Mouse (Mus musculus) kidney, embryonic 15.5 days (tissue): ENCODE measurements around the gene Ubn1. TPM values are rescaled to one million over a fixed set of nuclear protein-coding genes. Genes with fewer than 3 reads are reported as not detected.

Experiments used
- ATAC-seq: fragments of 200-750 bp; cut with Nextera tagmentation; replicated peaks from 2 replicates; pipeline ENCODE4 v1.8.0; 2017; ENCODE audit warnings: moderate TSS enrichment; ENCODE audit not compliant: low FRiP score
- H3K27ac ChIP-seq: fragments of 300-500 bp; sonication (generic); 2 replicates; pipeline ENCODE4 v1.5.1; 2015; ENCODE audit warnings: mild to moderate bottlenecking, inconsistent platforms
- H3K27me3 ChIP-seq: fragments of 300-500 bp; sonication (generic); 2 replicates; pipeline ENCODE4 v1.6.1; 2015; ENCODE audit warnings: inconsistent platforms
- H3K36me3 ChIP-seq: fragments of 300-500 bp; sonication (generic); 2 replicates; pipeline ENCODE4 v1.6.1; 2015; ENCODE audit warnings: inconsistent platforms
- H3K4me1 ChIP-seq: fragments of 300-500 bp; sonication (generic); 2 replicates; pipeline ENCODE4 v1.6.1; 2015; ENCODE audit warnings: inconsistent platforms
- H3K4me2 ChIP-seq: fragments of 300-500 bp; sonication (generic); 2 replicates; pipeline ENCODE4 v1.6.1; 2015; ENCODE audit warnings: moderate library complexity, mild to moderate bottlenecking, inconsistent platforms
- H3K4me3 ChIP-seq: fragments of 300-500 bp; sonication (generic); replicated peaks from 2 replicates; pipeline ENCODE4 v1.5.1; 2015; ENCODE audit warnings: mild to moderate bottlenecking, inconsistent platforms
- H3K9ac ChIP-seq: fragments of 300-500 bp; sonication (generic); 2 replicates; pipeline ENCODE4 v1.6.1; 2015; ENCODE audit warnings: mild to moderate bottlenecking, inconsistent platforms
- H3K9me3 ChIP-seq: fragments of 300-500 bp; sonication (generic); replicated peaks from 2 replicates; pipeline ENCODE4 v1.6.1; 2016; ENCODE audit warnings: inconsistent platforms
- WGBS: fragments of 180-500 bp; shearing (Covaris S2); methylation state at CpG from one replicate; pipeline ENCODE4 v1.1.7; 2015; ENCODE audit warnings: mixed read lengths; 5-methylcytosine and 5-hydroxymethylcytosine counted together
- polyA plus RNA-seq: library from polyadenylated mRNA; unstranded; fragments of >200 nt; fragmentation: Nextera tagmentation; extraction: Ambion mirVana; gene quantifications from 2 replicates; pipeline ENCODE4 v1.2.1, GENCODE M21; 2015

The Ubn1 gene
- polyA plus RNA-seq, 1 experiment from 2014 or later = 19.9 TPM

GRCm38 (mm10) chr16:5130766-5131165 lies 80.9 kb downstream of the Ubn1 start:
- no peak for ATAC-seq

GRCm38 (mm10) chr16:5131251-5131922 lies 81.5 kb downstream of the Ubn1 start:
- H3K9me3 ChIP-seq = no peaks in the 10 kb centered on the region
- H3K4me3 ChIP-seq = peak overlapping the region; percentile 46
- no peaks in the 10 kb centered on the region for H3K36me3 ChIP-seq
- peak overlapping the region; percentile 73 for H3K4me2 ChIP-seq
- WGBS = 2% methylated on average over 25 of the region's 25 CpGs
- ATAC-seq = no peak
- peak overlapping the region; percentile 39; the same call in 1 of the 2 replicates for H3K9ac ChIP-seq
- H3K4me1 ChIP-seq = peaks cover 28% of the 10 kb centered on the region
- peaks cover 62% of the 10 kb centered on the region for H3K27me3 ChIP-seq
- H3K27ac ChIP-seq = no peak overlapping the region

More at GRCm38 (mm10) chr16:5130766-5131165, 80.9 kb downstream of the Ubn1 start:
- Histone ChIP-seq H3K4me3 (no peak overlapping the region), H3K27ac (no peak overlapping the region), H3K9ac (no peak overlapping the region), H3K4me1 (peaks cover 22% of the 10 kb centered on the region), H3K36me3 (no peaks in the 10 kb centered on the region), H3K4me2 (peak overlapping the region; percentile 73), H3K27me3 (peaks cover 62% of the 10 kb centered on the region), H3K9me3 (no peaks in the 10 kb centered on the region)
- 12% methylated on average over 4 of the region's 4 CpGs for WGBS

- peak within 1 kb of the TSS; percentile 39; the same call in 1 of the 2 replicates for H3K9ac ChIP-seq
- H3K27ac ChIP-seq = no peak within 1 kb of the TSS
- peak within 1 kb of the TSS; percentile 46 for H3K4me3 ChIP-seq
- H3K36me3 ChIP-seq = no peaks in the 10 kb centered on the region
- H3K4me1 ChIP-seq = peaks cover 31% of the 10 kb centered on the region
- peaks cover 62% of the 10 kb centered on the region for H3K27me3 ChIP-seq
- peak; percentile 86 for ATAC-seq
- WGBS = 1% methylated on average over 32 of the region's 39 CpGs
- H3K9me3 ChIP-seq = no peaks in the 10 kb centered on the region
- H3K4me2 ChIP-seq = peak within 1 kb of the TSS; percentile 73
Observed at GRCm38 (mm10) chr16:5132401-5132801, 82.5 kb downstream of the Ubn1 start, which contains the start of gene Ppl. Gene Ppl (minus strand): TSS chr16:5132421.

GRCm38 (mm10) chr16:5134623-5135330 lies 84.9 kb downstream of the Ubn1 start:
- H3K9me3 ChIP-seq = no peaks in the 10 kb centered on the region
- H3K36me3 ChIP-seq = no peaks in the 10 kb centered on the region
- H3K4me3 ChIP-seq = no peak overlapping the region
- peaks cover 31% of the 10 kb centered on the region for H3K4me1 ChIP-seq
- 69% methylated on average over 14 of the region's 14 CpGs for WGBS
- no peak overlapping the region for H3K27ac ChIP-seq
- peaks cover 52% of the 10 kb centered on the region for H3K27me3 ChIP-seq
- no peak overlapping the region for H3K4me2 ChIP-seq
- no peak for ATAC-seq
- no peak overlapping the region for H3K9ac ChIP-seq

- Histone ChIP-seq H3K9me3 (no peaks in the 10 kb centered on the region), H3K27me3 (peaks cover 43% of the 10 kb centered on the region), H3K36me3 (no peaks in the 10 kb centered on the region), H3K4me2 (no peak overlapping the region), H3K4me3 (no peak overlapping the region), H3K9ac (no peak overlapping the region), H3K27ac (peak overlapping the region; percentile 61), H3K4me1 (peaks cover 29% of the 10 kb centered on the region)
- no peak for ATAC-seq
- 68% methylated on average over 8 of the region's 8 CpGs for WGBS
Observed at GRCm38 (mm10) chr16:5135551-5136261, 85.8 kb downstream of the Ubn1 start.

Other genes with a start within 250 kb of the Ubn1 start
- 0.19 and 0.83 TPM in 2 replicates for gene 4930562C15Rik, start 214.6 kb upstream of the Ubn1 start, polyA plus RNA-seq
- gene Ubald1, start 169.7 kb upstream of the Ubn1 start, polyA plus RNA-seq = 37.4 and 39.7 TPM in 2 replicates
- 88.2 and 98.1 TPM in 2 replicates for gene Mgrn1, start 163.8 kb upstream of the Ubn1 start, polyA plus RNA-seq
- 151 and 155 TPM in 2 replicates for gene Nudt16l1, start 111.3 kb upstream of the Ubn1 start, polyA plus RNA-seq
- 59.7 and 69.3 TPM in 2 replicates for gene Anks3, start 85.9 kb upstream of the Ubn1 start, polyA plus RNA-seq
- gene Sept12, start 52.2 kb upstream of the Ubn1 start, polyA plus RNA-seq = not detected in 2 replicates
- 11.2 and 13.7 TPM in 2 replicates for gene Smim22, start 42.8 kb upstream of the Ubn1 start, polyA plus RNA-seq
- gene Rogdi, start 36.5 kb upstream of the Ubn1 start, polyA plus RNA-seq = 93.5 and 101 TPM in 2 replicates
- 162 and 164 TPM in 2 replicates for gene Glyr1, start 194 bp upstream of the Ubn1 start, polyA plus RNA-seq
- 2.4 and 2.9 TPM in 2 replicates for gene Ppl, start 82.4 kb downstream of the Ubn1 start, polyA plus RNA-seq
- gene Sec14l5, start 97.1 kb downstream of the Ubn1 start, polyA plus RNA-seq = 0.06 and 0.09 TPM in 2 replicates
- 19.4 and 21.2 TPM in 2 replicates for gene Nagpa, start 154.0 kb downstream of the Ubn1 start, polyA plus RNA-seq
- gene AU021092, start 172.2 kb downstream of the Ubn1 start, polyA plus RNA-seq = 5.1 and 5.8 TPM in 2 replicates
- gene Alg1, start 183.6 kb downstream of the Ubn1 start, polyA plus RNA-seq = 32.8 and 35.8 TPM in 2 replicates
- 26.4 and 31.9 TPM in 2 replicates for gene Eef2kmt, start 205.9 kb downstream of the Ubn1 start, polyA plus RNA-seq